Mouse (Mus musculus): ENCODE data around the gene Pmis2.

- TF ChIP-seq POLR2A (IDR thresholded peaks at IDR 0.05; ENCODE audit: extremely low read depth, insufficient read depth, low read length) (no peak), CTCF (IDR thresholded peaks at IDR 0.05; ENCODE audit: low read depth, low read length) (no peak)
These were observed 44.8 kb downstream of the Pmis2 start for GRCm38 (mm10) chr7:30626647-30627046.

Data from liver, adult 2 months (tissue).